Mouse (Mus musculus): ENCODE data around the gene Sema5a. TPM values are rescaled to one million over a fixed set of nuclear protein-coding genes. Genes with fewer than 3 reads are reported as not detected.
A peak's percentile ranks its signal among the peaks of the same experiment; 100 is the strongest.

Gene Sema5a
- total RNA-seq, 2 experiments from 2014 or later = 19.1 to 20.8 TPM

GRCm38 (mm10) chr15:32647061-32647687 lies 402.6 kb downstream of the Sema5a start:
- no peak for TF ChIP-seq CTCF (IDR thresholded peaks at IDR 0.05)
- intact Hi-C loops (cut with DNase I) = no loop called here

GRCm38 (mm10) chr15:32654046-32654445 lies 409.4 kb downstream of the Sema5a start:
- intact Hi-C loops (cut with DNase I) = no loop called here
- H3K4me3 ChIP-seq = no peak overlapping the region
- H3K27ac ChIP-seq = no peak overlapping the region
- TF ChIP-seq CTCF (IDR thresholded peaks at IDR 0.05) = no peak
- no peak for DNase-seq (ENCODE audit: extremely low spot score in 1 of 2, low spot score in 2 of 2)

More at GRCm38 (mm10) chr15:32647061-32647687, 402.6 kb downstream of the Sema5a start:
- no peak for DNase-seq (ENCODE audit: extremely low spot score in 1 of 2, low spot score in 2 of 2)
- H3K4me3 ChIP-seq = no peak overlapping the region
- H3K27ac ChIP-seq = no peak overlapping the region

- no peak overlapping the region for H3K4me3 ChIP-seq
- no peak for TF ChIP-seq CTCF (IDR thresholded peaks at IDR 0.05)
- no peak for DNase-seq (ENCODE audit: extremely low spot score in 1 of 2, low spot score in 2 of 2)
- intact Hi-C loops (cut with DNase I) = no loop called here
- no peak overlapping the region for H3K27ac ChIP-seq
Observed at GRCm38 (mm10) chr15:32656017-32656416, 411.4 kb downstream of the Sema5a start.

DNA sequence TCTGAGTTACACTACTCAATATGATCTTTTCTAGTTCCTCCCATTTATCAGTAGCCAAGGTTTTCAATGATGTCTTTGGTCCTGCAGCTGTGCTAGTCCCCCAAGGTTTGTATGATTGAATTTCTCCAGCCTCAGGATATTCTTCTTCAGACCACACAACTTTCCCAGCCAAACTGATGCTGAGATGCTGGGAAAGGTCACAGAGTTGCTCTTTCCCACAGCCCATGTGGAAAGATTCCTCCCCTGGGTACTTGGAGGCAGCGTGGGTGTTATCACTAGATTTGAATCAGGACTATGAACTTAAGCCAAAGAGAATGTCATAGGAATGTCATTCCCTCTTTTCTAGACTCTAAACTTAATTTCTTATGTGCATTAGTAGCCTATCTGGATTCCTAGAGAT lies 431.8 kb downstream of the Sema5a start:
- intact Hi-C loops (cut with DNase I) = no loop called here
- no peak for DNase-seq (ENCODE audit: extremely low spot score in 1 of 2, low spot score in 2 of 2)
- Histone ChIP-seq H3K27ac (no peak overlapping the region), H3K4me3 (no peak overlapping the region)
- no peak for TF ChIP-seq CTCF (IDR thresholded peaks at IDR 0.05)

GRCm38 (mm10) chr15:32685152-32685551 lies 440.5 kb downstream of the Sema5a start:
- no peak for TF ChIP-seq CTCF (IDR thresholded peaks at IDR 0.05)
- Histone ChIP-seq H3K27ac (no peak overlapping the region), H3K4me3 (no peak overlapping the region)
- intact Hi-C loops (cut with DNase I) = no loop called here
- no peak for DNase-seq (ENCODE audit: extremely low spot score in 1 of 2, low spot score in 2 of 2)

GRCm38 (mm10) chr15:32691021-32691420 lies 446.4 kb downstream of the Sema5a start:
- Histone ChIP-seq H3K4me3 (no peak overlapping the region), H3K27ac (no peak overlapping the region)
- DNase-seq (ENCODE audit: extremely low spot score in 1 of 2, low spot score in 2 of 2) = no peak
- no peak for TF ChIP-seq CTCF (IDR thresholded peaks at IDR 0.05)
- intact Hi-C loops (cut with DNase I) = no loop called here

DNA sequence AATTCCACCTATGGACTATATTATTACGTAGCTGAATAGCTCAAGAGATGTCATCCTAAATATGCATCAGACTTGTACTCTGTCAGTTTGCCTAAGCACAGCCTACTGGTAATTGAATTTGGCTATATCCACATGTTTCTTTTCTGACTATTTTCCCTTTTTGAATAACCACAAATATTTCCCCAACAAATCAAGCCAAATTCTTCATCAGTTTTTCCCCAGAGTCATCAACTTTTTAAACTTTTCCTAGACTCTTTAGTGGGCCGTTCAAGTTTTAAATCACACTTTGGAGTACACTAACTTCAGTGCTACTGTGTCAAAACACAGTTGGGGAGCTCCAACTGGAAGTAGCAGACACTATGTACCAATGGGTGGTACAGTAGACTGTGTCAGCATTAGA lies 448.4 kb downstream of the Sema5a start:
- no peak for TF ChIP-seq CTCF (IDR thresholded peaks at IDR 0.05)
- Histone ChIP-seq H3K4me3 (no peak overlapping the region), H3K27ac (no peak overlapping the region)
- intact Hi-C loops (cut with DNase I) = no loop called here
- no peak for DNase-seq (ENCODE audit: extremely low spot score in 1 of 2, low spot score in 2 of 2)

- no peak for TF ChIP-seq CTCF (IDR thresholded peaks at IDR 0.05)
- Histone ChIP-seq H3K4me3 (no peak overlapping the region), H3K27ac (no peak overlapping the region)
- DNase-seq (ENCODE audit: extremely low spot score in 1 of 2, low spot score in 2 of 2) = no peak
- intact Hi-C loops (cut with DNase I) = loop anchor here (5.0 kb wide), 4 partner anchors 150 to 1105 kb away; no protein-coding TSS in a partner anchor
Observed at GRCm38 (mm10) chr15:32717298-32717985, 472.8 kb downstream of the Sema5a start.

- Histone ChIP-seq H3K27ac (no peak overlapping the region), H3K4me3 (no peak overlapping the region)
- DNase-seq (ENCODE audit: extremely low spot score in 1 of 2, low spot score in 2 of 2) = peak; percentile 44 to 46
- TF ChIP-seq CTCF (IDR thresholded peaks at IDR 0.05) = peak; percentile 84
- intact Hi-C loops (cut with DNase I) = loop anchor here (2.0 to 5.0 kb wide), 5 partner anchors 151 to 1106 kb away; no protein-coding TSS in a partner anchor
Observed at GRCm38 (mm10) chr15:32718293-32718963, 473.8 kb downstream of the Sema5a start.

- no peak overlapping the region for H3K4me3 ChIP-seq
- no peak overlapping the region for H3K27ac ChIP-seq
- DNase-seq (ENCODE audit: extremely low spot score in 1 of 2, low spot score in 2 of 2) = no peak
- TF ChIP-seq CTCF (IDR thresholded peaks at IDR 0.05) = no peak
- intact Hi-C loops (cut with DNase I) = loop anchor here (2.0 to 5.0 kb wide), 5 partner anchors 152 to 1107 kb away; no protein-coding TSS in a partner anchor
Observed at GRCm38 (mm10) chr15:32718964-32719311, 474.3 kb downstream of the Sema5a start.

DNA sequence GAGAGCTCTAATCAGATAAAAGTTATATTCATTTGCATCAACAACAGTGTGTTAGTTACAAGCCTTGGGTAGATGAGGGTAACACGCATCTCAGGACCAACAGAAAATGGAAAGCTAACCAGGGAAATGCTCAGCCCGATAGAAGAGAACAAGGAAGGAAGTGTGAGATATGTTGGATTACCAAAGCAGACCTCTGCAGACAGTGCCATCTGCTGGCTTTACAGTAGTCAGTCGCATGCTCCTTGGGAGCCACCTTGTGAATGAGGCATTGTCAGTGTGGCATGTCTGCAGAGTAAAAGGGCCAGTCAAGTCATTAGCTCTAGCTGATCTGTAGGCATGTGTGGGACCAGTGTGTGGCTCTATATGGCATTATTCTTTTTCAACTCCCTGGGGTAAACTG lies 486.2 kb downstream of the Sema5a start:
- peak; percentile 73 for TF ChIP-seq CTCF (IDR thresholded peaks at IDR 0.05)
- peak; percentile 36 to 44 for DNase-seq (ENCODE audit: extremely low spot score in 1 of 2, low spot score in 2 of 2)
- Histone ChIP-seq H3K4me3 (no peak overlapping the region), H3K27ac (no peak overlapping the region)
- intact Hi-C loops (cut with DNase I) = loop anchor here (5.0 kb wide), 1 partner anchor 1119 kb away; no protein-coding TSS in a partner anchor

Other genes with a start within 250 kb of the Sema5a start
- not detected for gene Tas2r119, start 67.5 kb upstream of the Sema5a start, total RNA-seq (2021)